Mouse (Mus musculus) embryo, embryonic 10 days (tissue): ENCODE results near the gene Cfp.
A peak's percentile ranks its signal among the peaks of the same experiment; 100 is the strongest.

Source experiments
- DNase-seq: peaks from one replicate; pipeline ENCODE4 v3.0.0-alpha.2; 2015; ENCODE audit warnings: low spot score

Gene Cfp

DNA sequence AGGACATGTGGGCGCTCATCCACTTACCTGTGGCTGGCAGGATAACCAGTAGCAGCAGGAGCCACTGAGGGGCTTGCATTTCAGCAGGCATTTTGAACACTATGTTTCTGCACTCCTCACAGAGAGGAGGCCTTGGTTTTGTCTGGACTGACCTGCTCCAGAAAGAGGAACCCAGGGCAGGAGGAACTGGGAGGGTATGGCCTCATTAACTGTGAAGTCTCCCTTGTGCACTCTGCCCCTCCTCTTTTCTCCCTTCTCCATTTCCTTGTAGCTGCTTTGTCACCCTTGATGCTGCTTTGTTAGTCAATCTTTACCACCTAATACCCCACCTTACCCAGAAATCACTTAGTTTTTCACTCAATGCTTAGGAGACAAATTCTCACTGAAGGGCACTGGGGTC is at the start of gene Cfp:
Cfp (minus strand) TSS at position 192 of the 400 bp plus-strand sequence.
- no peak for DNase-seq

DNA sequence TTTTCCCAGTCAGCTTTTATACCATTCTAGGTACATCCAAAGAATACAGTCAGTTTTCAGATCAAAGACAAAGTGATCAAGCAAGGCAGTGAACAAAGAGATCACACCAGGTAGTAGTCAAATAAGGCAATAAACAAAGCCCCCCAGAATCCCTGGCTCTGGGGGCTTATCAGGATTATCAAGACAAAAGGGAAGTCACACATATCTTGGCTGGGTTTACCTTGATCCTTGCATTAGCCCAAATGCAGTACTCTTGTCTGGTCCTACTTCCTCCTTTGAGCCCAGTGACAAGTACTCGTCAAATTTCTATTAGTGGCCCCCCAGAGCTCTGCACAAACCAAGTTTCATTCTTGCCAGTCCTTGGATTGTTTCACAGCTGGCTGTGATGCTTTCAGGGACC is 49.5 kb upstream of the Cfp start:
- DNase-seq, result no peak

DNA sequence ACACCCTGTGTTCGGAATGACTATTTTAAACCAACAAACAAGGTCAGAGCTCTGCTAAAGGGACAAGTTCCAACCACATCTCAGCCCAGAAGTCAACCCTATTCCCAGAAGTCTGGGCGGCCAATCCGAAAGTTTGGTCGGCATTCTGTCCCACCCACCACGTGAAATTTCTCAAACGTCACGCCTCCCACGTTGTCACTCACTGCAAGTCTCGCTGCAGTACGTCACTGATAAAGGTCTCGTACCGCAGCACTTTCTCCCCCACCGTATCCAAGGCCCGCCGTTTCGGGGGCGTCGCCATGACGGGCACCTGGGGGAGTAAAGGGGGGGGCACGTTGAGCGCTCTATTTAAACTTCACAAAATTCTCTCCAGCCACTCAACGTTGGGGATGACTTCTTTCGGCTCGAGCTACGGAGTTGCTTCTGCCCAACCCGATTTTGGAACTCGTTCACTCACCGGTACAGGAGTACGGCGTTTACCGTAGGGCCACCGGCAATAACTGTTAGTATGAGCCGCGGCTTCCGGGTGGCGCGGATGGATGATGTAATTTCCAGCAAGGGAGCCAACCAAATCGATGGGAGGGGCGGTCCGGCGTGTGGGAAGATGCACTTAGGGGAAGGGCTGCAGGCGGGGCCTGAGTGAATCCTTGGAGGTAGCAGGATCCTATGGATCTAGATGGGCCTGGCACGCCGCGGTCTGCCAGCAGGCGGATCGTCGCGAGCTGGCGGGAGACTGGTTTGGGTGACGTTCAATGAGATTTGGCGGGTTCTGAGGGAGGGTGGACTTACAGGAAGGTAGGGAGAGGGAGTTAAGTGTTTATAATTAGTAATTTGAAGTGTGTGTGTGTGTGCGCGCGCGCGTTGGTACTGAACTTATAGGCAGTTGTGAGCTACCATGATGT is 30.4 kb upstream of the Cfp start, which contains the start of gene Uxt:
Uxt (minus strand) TSS at position 541 of the 902 bp plus-strand sequence.
- DNase-seq, result peak; percentile 94

DNA sequence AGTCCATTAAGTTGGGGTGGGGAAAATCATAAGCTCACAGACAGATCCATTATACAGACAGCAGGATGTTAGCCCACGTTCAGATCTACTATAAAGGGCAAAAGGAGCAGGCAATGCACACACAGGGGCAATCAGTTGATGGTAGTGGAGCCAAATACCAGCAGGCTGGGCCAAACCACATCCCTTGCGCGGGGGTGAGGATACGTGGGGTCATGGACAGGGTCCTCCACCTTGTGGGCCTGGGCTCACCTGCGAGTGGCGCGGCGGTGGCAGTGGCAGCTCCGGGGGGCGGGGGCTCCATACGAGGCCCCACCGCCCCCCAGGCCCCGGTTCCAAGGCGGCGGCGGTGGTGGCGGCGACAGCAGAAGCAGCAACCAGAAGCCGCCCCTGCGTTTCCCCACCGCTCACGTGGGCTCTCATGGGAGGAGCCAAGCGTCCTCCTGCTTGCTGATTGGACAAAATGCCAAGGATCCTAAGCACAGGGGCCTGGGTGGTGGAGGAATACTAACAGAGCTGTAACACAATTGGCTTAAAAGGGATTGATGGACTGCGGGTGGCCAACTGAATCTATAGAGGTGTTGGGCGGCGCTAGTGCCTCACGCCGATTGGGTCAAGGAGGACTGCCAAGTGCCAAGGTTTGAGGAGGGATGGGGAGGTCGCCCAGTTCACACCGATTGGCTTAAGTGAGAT is 19.0 kb upstream of the Cfp start, which contains the start of gene Elk1:
Elk1 (minus strand) TSS at position 418 of the 690 bp plus-strand sequence.
- peak; percentile 91 for DNase-seq

DNA sequence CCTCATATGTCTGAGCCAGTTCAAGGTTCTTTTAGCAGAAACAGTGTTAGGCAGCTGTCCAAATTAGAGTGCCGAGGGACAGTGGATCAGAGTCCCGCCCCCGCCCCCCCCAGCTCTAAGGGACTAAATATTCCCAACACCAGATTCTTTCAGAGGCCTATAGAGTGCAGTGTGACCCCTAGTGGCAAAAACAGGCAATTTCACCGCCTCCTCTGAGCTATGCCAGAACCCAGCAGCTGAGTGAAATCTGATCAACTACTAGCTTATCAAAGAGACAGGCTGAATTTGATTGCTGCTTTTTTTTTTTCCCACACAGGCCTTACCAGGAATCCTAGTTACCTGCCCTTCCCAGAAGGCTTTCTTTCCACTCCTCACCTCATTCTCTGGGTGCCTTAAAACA is 14.7 kb upstream of the Cfp start:
- peak; percentile 54 for DNase-seq

DNA sequence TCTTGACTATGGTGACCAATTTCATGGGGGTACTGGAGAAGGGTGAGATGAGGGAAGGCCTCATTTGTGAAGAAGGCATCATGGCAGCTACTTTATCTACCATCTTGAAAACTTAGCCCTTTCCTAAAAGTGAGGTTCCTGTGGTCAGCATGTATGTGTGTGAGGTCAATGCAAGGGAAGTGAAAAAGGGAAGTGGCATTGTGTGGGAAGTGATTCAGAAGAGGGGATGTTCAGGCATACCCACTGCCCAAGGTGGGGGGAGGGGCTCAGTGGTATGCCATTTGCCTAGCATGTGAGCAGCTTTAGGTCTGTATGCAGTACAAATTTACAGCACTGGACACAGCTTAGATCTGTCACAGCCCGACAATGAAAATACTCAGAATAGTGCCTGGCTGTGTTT is 608 bp upstream of the Cfp start:
- no peak for DNase-seq

DNA sequence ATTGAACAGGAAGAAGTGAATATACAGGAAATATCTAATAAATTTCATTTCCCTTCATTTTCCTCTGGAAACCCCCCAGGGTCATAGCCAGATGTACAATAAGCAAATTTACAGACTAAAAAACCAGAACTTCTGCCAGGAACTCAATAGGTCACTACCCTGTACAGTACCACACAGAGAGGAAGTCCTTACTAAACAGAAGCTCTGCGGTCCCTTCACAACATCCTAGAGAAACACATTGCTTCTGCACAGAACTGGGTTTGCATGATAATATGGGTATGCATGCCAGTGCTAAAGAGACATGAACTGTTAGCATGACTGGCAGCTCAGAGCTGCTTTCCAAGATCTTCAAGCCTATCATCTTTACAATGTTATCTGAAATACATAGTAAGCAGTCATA is 1.5 kb downstream of the Cfp start:
- DNase-seq, result no peak

DNA sequence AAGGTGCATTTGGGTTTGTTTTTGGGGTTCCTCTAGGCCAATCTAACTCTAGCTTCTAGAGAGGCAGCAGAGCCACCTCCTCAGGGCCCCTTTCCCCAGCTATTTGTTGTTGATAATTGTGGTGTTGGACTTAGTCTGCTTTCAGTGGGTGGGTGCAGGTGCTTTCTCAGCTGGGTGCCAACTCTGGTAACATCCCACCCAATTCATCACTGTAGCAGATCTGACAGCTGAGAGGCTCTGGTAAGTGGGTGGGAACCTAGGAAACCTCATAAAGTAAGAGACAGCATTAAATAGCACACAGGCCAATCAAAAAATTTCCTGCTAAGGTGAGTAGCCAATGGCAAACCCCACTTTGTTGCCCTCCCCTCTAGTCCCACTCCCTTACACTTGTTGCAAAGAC is 6.4 kb downstream of the Cfp start:
- no peak for DNase-seq

DNA sequence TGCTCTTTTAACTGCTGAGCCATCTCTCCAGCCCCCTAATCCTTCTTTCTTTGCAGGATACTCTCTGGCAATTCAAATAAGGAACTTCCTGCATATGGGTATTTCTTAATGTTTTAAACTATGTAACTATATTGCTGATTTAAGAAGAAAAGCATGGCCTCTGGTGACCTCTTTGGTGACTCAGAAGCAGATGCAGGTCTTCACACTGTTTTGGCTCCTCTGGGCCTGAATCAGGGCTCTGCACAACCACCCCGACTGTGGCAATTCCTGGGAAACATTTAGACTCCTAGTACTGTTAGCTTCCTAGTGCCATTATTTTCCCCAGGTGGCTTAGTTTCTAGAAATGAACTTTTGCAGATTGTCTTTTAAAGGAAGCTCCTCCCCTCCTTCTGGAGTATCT is 7.8 kb downstream of the Cfp start:
- DNase-seq, result no peak

DNA sequence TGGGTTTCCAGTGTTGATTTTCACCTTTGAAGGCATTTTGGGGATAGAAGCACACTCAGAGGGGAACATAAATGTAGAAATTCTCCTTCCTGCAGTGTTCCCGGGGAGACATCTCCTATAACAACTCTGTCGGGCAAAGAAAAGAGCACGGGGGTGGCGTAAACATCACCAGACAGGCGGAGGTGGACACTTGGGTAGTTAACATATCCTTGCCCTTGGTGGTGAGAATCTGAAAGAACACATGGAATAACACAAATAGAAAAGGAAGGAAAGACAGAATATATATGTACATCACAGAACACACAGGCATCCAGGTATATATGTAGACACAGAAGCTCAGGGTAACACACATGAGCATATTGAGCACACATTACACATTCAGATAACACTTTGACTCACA is 10.0 kb downstream of the Cfp start:
- DNase-seq, result no peak

DNA sequence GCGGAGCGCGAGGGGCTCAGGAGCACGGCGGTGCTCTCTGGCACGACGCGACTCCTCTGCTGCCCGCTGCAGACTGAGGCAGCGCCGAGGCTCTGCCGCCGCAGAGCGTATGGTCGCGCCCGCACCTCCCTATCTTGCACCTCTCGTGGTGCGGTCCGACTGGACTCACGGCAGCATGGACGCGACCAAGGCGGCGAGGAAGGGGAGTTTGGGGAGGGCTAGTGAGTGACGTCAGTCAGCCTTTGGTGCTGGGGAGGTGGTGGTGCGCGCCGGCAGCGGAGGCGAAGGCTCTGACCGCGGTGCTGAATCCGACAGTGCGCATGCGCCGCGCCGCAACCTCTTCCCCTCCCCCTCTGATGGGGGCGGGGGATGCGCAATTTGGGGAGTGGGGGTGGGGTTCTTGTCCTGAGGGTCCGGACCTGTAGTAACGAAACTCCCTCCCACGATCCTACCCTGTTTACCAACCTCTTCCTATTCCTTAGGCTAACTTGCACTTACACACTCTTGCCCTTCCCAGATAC is 10.5 kb downstream of the Cfp start, which contains the start of gene Syn1:
Syn1 (minus strand) TSS at position 161 of the 521 bp plus-strand sequence.
- peak; percentile 92 for DNase-seq

DNA sequence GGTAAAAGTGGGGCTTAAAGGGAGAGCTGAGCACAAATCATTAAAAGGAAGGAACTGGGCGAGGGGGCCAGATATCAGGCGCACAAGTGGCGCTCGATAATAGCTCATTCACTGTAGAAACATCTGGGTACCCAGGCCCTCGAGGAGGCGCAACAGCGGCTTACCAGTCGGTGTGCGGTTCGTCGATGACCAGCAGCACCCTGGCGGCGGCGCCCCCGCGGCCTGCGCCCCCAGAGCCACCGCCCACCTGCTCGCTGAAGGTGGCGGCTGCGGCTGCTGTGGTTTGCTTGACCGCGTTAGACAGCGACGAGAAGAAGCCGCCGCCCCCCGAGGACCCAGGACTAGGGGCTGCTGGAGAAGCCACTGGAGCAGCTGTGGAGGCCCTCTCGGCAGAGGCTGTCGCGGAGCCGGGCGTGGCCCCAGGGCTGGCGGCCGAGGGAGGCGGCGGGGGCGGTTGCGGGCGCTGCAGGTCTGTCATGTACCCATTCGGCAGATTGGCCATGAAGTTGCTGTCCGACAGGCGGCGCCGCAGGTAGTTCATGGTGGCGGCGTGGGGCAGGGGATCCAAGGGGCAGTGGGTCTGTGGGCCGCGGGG is 11.0 kb downstream of the Cfp start:
- DNase-seq, result peak; percentile 4

DNA sequence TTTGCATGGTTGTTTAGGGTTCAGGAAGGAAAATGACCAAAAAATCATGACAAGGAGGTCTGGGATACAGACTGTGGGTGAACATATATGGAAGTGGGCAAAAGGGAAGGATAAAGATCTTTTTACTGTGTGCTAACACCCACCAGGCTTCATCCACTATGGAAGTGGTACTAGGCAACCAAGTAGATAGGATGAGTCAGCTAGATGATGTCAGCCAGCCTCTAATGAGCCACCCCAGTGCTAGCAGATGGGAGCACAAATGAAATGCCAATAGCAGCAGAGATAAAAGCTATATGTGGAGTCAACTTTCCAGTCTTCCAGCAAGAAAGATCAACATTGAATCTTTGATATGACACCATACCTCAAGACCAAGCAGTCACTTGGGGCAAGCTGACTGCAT is 16.3 kb downstream of the Cfp start:
- DNase-seq, result no peak

DNA sequence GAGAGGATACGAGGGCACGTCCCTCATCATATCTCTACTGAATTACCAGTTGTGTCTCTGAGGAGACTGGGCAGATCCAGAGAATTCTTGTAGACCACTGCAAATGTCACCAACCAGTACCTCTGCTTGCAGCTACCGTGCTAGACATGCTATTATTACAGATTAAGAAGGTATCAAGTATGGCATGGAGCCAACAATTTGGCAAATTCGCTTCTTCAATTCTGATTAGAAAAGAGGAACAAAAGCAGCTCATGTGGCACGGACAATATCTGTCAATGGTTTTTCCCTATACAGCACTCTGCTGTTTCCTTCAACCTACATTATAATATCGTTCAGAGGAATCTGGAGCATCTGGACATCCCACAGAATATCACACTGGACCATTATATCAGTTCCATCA is 17.6 kb downstream of the Cfp start:
- no peak for DNase-seq

DNA sequence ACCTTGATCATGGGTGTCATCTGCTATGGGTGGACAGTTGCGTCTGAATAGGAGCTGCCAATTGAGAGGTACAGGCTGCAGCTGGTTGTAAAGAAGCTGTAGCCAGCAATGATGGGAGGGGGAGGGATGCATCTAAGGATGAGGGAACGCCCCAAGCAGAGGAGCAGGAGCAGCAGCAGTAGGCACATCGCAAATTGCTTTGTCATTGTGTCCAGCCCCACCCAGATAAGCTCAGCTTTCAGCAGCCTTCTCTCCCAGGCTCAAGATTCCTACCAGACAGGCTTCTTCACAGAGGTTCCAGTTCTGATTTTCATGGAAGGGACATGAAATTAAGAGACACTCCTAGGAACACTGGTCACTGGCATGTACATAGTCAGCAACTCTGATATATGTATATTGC is 21.3 kb downstream of the Cfp start:
- DNase-seq, result no peak
